Mouse (Mus musculus): Measurements from ENCODE around the gene Pold3.
"Not testable (repeated sequence)": the region's sequence is repeated elsewhere in the genome, so short reads cannot be mapped to it uniquely, and the experiment has no call there.

The Pold3 gene

DNA sequence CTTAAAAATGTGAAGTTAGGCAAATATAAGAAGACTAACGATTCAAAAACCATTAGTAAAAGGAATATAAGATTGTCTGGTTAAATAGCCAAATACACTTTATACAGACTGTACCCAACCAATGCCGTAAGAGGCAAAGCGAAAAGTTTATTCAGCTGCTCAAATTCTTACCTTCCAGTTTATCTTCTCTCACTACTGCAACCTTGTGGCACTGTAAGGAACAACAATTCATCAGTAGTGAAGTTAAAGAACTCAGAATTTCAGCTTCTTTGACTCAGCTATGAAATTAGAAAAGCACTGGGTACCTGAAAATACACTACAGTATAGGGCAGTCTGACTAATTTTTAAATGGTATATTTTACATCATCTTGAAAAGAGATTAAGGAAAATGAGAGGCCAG, 13.0 kb downstream of the Pold3 start:
- DNase-seq (ENCODE audit: low spot score): no peak

GRCm38 (mm10) chr7:100104677-100105076, 16.7 kb downstream of the Pold3 start:
- DNase-seq (ENCODE audit: low spot score): no peak

DNA sequence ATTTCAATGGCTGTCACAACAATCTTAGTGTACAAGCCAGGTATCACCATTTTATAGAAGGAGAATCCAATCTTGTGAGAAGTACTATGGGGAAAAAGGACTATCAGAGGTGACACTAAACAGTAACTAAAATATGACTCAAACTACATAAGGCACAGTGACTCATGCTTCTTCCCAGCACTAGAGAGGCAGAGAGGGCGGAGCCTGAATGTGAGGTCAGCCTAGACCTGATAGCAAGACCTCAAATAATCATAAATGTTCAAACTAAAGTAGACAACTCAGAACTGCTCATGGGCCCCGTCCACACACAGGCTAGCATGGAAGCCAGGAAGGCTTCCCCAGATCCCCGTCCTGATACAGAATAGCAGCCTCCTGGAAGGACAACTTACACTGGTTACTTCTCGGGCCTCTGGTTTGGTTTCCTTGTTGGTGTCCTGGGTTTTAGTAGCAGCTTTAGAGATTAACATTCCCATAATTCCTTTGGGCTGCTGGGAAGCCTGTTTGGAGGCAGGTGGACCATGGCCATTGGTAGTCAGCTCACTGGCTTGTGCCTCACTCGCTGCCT, 21.3 kb downstream of the Pold3 start:
- DNase-seq (ENCODE audit: low spot score): no peak

GRCm38 (mm10) chr7:100086891-100087290, 34.5 kb downstream of the Pold3 start:
- DNase-seq (ENCODE audit: low spot score): no peak

GRCm38 (mm10) chr7:100086159-100086755, 35.1 kb downstream of the Pold3 start:
- DNase-seq (ENCODE audit: low spot score): no peak

GRCm38 (mm10) chr7:100083812-100084211, 37.6 kb downstream of the Pold3 start:
- no peak for DNase-seq (ENCODE audit: low spot score)

- DNase-seq (ENCODE audit: low spot score): no peak
Measured at GRCm38 (mm10) chr7:100082836-100083235, 38.5 kb downstream of the Pold3 start.

- DNase-seq (ENCODE audit: low spot score): no peak
Measured at GRCm38 (mm10) chr7:100080087-100080781, 41.1 kb downstream of the Pold3 start.

- no peak for DNase-seq (ENCODE audit: low spot score)
Measured at GRCm38 (mm10) chr7:100077071-100077470, 44.3 kb downstream of the Pold3 start.

DNA sequence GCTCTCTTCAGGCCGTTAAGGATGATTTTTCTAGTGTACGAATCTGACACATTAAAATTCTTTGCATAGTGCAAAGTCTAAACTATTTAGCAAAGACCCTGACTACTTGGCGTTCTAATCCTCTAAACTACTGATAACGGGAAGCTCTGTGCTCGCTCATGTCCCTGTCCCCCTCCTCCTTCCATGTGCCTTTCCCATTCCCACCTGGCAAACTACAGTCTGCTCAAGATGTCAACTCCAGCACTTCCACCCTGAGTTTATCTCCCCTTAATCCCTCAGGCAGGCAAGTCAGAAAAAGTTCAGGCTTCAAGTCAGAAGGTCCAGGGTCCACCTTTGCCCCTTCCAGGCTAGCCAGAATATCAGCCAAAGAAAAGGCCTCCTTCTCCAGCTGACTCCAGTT, 45.1 kb downstream of the Pold3 start:
- DNase-seq (ENCODE audit: low spot score): no peak

GRCm38 (mm10) chr7:100073959-100074358, 47.4 kb downstream of the Pold3 start:
- no peak for DNase-seq (ENCODE audit: low spot score)

DNA sequence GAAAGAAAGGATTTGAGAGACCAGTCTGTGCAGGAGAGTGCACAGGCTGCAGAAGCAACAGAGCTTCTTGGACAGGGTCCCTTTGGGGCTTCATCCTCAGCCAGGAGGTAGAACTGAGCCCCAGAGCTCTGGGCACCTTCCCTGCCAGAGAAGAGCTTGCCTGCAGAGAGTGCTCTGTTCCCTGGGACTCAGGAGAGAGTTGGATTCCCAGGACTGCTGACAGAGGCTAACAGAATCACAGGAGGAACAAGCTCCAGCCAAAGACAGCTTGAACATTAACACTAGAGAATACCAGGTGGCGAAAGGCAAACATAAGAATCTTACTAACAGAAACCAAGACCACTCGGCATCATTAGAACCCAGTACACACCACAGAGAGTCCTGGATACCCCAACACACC, 68.4 kb downstream of the Pold3 start:
- DNase-seq (ENCODE audit: low spot score): not testable (repeated sequence)

DNA sequence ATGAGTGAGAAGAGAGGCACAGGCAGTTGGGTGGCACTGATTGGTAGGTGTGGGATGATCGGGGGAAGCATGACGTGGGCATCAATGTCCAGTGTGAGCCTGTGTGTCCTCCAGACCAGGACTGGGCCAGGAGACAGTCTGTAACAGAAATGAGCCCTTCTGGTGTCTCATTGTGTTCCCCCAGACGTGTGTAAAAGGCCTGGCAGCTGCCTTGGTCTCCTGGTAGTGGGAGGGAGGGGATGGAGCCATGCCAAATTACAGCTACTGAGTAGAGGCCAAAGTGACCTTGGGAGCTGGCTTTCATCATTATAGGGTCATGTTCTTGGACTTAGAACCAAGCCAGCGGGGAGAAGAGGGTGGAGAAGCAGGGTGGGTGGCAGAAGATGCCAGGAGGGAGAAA, 69.5 kb downstream of the Pold3 start:
- DNase-seq (ENCODE audit: low spot score): no peak

GRCm38 (mm10) chr7:100046486-100046885, 74.9 kb downstream of the Pold3 start:
- DNase-seq (ENCODE audit: low spot score): no peak

DNA sequence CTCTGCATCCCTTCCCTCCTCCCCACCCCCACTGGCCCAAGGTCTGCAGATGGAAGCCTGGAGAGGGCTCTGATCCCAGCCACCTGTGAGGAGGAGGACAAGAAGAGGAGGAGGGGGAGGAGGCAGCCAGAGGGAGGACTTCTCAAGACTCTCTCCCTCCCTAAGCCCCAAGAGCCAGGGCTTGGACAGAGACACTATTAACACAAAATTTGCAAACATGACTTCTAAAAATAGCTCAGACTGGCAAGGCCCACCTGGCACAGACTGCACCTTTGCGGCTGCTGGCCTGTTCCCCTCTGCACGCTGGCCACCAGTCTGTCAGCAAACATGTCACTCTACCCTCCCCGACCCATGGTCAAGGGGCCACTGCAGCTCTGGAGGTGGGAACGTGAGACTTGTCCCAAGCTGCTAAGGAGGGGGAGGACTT, 77.7 kb downstream of the Pold3 start:
- no peak for DNase-seq (ENCODE audit: low spot score)

GRCm38 (mm10) chr7:100043096-100043495, 78.3 kb downstream of the Pold3 start:
- no peak for DNase-seq (ENCODE audit: low spot score)

GRCm38 (mm10) chr7:100042120-100042519, 79.2 kb downstream of the Pold3 start:
- DNase-seq (ENCODE audit: low spot score): no peak

- no peak for DNase-seq (ENCODE audit: low spot score)
Measured at GRCm38 (mm10) chr7:100036495-100036894, 84.9 kb downstream of the Pold3 start.

DNA sequence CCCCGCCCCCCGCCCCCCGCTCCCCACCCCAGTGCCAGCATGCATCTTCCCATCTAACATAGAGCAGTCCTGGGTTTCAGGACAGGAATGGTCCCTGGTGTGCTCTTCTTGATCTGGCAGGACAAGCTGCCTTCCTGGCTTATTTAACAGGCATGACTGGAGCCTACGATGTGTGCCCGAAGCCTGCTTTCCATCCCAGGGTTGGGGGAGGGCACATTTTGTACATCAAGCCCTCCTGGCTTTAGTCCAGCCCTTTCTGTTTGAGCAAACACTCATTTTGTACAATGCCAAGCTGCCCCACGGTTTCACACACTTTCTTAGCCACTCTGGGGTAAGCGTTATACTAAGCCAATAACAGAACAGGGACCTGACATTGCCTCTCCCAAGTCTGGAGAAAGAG, 85.3 kb downstream of the Pold3 start:
- DNase-seq (ENCODE audit: low spot score): no peak

GRCm38 (mm10) chr7:100034815-100035463, 86.4 kb downstream of the Pold3 start:
- no peak for DNase-seq (ENCODE audit: low spot score)

- no peak for DNase-seq (ENCODE audit: low spot score)
Measured at GRCm38 (mm10) chr7:100033672-100034071, 87.7 kb downstream of the Pold3 start.
